30 mouse cellular contexts compared by ENCODE assay signal in the genomic region with DNA sequence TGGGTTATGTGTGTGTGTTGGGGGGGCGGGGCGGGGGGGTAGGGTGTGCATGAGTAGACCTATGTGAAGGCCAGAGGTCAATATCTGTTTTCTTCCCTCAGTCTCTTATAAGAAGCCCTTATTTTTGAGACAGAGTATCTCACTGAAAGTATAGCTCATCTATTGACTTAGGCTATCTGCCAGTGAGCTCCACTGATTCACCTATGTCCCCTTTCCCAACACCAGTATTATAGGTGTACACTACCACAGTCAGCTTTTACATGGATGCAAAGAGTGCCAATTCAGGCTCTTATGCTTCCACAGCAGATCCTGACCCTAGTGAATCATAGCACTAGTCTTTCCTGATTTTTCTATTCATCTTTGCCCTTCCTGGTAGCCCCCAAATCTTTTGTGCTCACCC.
"Had no signal": no experiment of that assay in that cellular context is flagged by ENCODE, and none has a peak within 500 bp of the region (broad histone marks: within the 10 kb centered on the region; RNA-seq: fewer than 3 reads in every experiment).

No protein-coding gene starts in this region.

- H3K27ac ChIP-seq: left cerebral cortex, adult 2 months; limb, embryonic 10.5 days; limb, embryonic 12.5 days; limb, embryonic 13.5 days; limb, embryonic 15.5 days; liver, embryonic 13.5 days; liver, embryonic 14.5 days; liver, embryonic 15.5 days; lung, embryonic 15.5 days; macrophage; midbrain, embryonic 10.5 days; midbrain, embryonic 12.5 days; midbrain, embryonic 13.5 days; midbrain, embryonic 15.5 days; neural tube, embryonic 12.5 days had no signal

- H3K9ac ChIP-seq: limb, embryonic 12.5 days; limb, embryonic 13.5 days; limb, embryonic 15.5 days; liver, embryonic 13.5 days; liver, embryonic 14.5 days; liver, embryonic 15.5 days; lung, embryonic 14.5 days; lung, embryonic 15.5 days; midbrain, embryonic 12.5 days; midbrain, embryonic 13.5 days; midbrain, embryonic 15.5 days; neural tube, embryonic 12.5 days had no signal

- H3K4me1 ChIP-seq: liver, embryonic 15.5 days; megakaryocyte, embryonic 14.5 days; midbrain, embryonic 12.5 days had no signal

- H3K4me3 ChIP-seq: left cerebral cortex, adult 2 months; limb, embryonic 10.5 days; limb, embryonic 12.5 days; limb, embryonic 13.5 days; limb, embryonic 15.5 days; liver, embryonic 13.5 days; liver, embryonic 15.5 days; lung, embryonic 15.5 days; megakaryocyte, embryonic 14.5 days; midbrain, embryonic 10.5 days; midbrain, embryonic 12.5 days; midbrain, embryonic 13.5 days; midbrain, embryonic 15.5 days; myocyte; neural tube, embryonic 12.5 days had no signal

- DNase-seq: layer of hippocampus, postnatal 36 days; left cerebral cortex, postnatal 4 days; liver, embryonic 13.5 days; lung, adult 18-20 months; lung, adult 2 months; lung, embryonic 14.5 days; lung, postnatal 10 days; lung, postnatal 14 days; lung, postnatal 36 days; lung, postnatal 4 days; midbrain, embryonic 14.5 days had no signal

- H3K4me2 ChIP-seq: limb, embryonic 12.5 days; limb, embryonic 13.5 days; limb, embryonic 15.5 days; liver, embryonic 13.5 days; liver, embryonic 15.5 days; lung, embryonic 14.5 days; lung, embryonic 15.5 days; midbrain, embryonic 11.5 days; midbrain, embryonic 12.5 days; midbrain, embryonic 13.5 days; midbrain, embryonic 15.5 days; neural tube, embryonic 12.5 days had no signal

- H3K27me3 ChIP-seq: limb, embryonic 15.5 days; liver, embryonic 13.5 days; lung, embryonic 15.5 days had no signal

- ATAC-seq: lung, postnatal 0 days; midbrain, embryonic 13.5 days; midbrain, embryonic 15.5 days; midbrain, embryonic 16.5 days had no signal

- H3K9me3 ChIP-seq: limb, embryonic 10.5 days; limb, embryonic 15.5 days; liver, embryonic 13.5 days; liver, embryonic 15.5 days; lung, embryonic 15.5 days; midbrain, embryonic 10.5 days; midbrain, embryonic 12.5 days; midbrain, embryonic 13.5 days; midbrain, embryonic 15.5 days had no signal

- H3K36me3 ChIP-seq: limb, embryonic 12.5 days; limb, embryonic 13.5 days; limb, embryonic 15.5 days; liver, embryonic 13.5 days; liver, embryonic 15.5 days; lung, embryonic 15.5 days; midbrain, embryonic 10.5 days; midbrain, embryonic 12.5 days; midbrain, embryonic 13.5 days; midbrain, embryonic 15.5 days; neural tube, embryonic 12.5 days had no signal
